Mouse (Mus musculus): ENCODE measurements around the gene Dnajc5g. TPM values are rescaled to one million over a fixed set of nuclear protein-coding genes. Genes with fewer than 3 reads are reported as not detected.

Dnajc5g gene
- not detected in 2 replicates for polyA plus RNA-seq (2012; rRNA removed)

GRCm38 (mm10) chr5:31105814-31106335, at the start of gene Dnajc5g:
Gene Dnajc5g (plus strand): TSS chr5:31106285.
- no peak for DNase-seq (ENCODE audit: low spot score)

- no peak for DNase-seq (ENCODE audit: low spot score)
Observed at GRCm38 (mm10) chr5:31069810-31070209, 36.3 kb upstream of the Dnajc5g start.

GRCm38 (mm10) chr5:31071059-31071458, 35.0 kb upstream of the Dnajc5g start:
- DNase-seq (ENCODE audit: low spot score) = no peak

- DNase-seq (ENCODE audit: low spot score) = no peak
Observed at GRCm38 (mm10) chr5:31071821-31072220, 34.3 kb upstream of the Dnajc5g start.

- no peak for DNase-seq (ENCODE audit: low spot score)
Observed at GRCm38 (mm10) chr5:31073176-31073575, 32.9 kb upstream of the Dnajc5g start.

GRCm38 (mm10) chr5:31076346-31076745, 29.7 kb upstream of the Dnajc5g start:
- DNase-seq (ENCODE audit: low spot score) = no peak

GRCm38 (mm10) chr5:31080059-31080794, 25.9 kb upstream of the Dnajc5g start:
- no peak for DNase-seq (ENCODE audit: low spot score)

- DNase-seq (ENCODE audit: low spot score) = no peak
Observed at GRCm38 (mm10) chr5:31080795-31081164, 25.3 kb upstream of the Dnajc5g start.

- DNase-seq (ENCODE audit: low spot score) = no peak
Observed at GRCm38 (mm10) chr5:31081386-31081785, 24.7 kb upstream of the Dnajc5g start.

GRCm38 (mm10) chr5:31082355-31082754, 23.7 kb upstream of the Dnajc5g start:
- no peak for DNase-seq (ENCODE audit: low spot score)

- DNase-seq (ENCODE audit: low spot score) = no peak
Observed at GRCm38 (mm10) chr5:31082935-31083625, 23.0 kb upstream of the Dnajc5g start.

GRCm38 (mm10) chr5:31083949-31084348, 22.1 kb upstream of the Dnajc5g start:
- DNase-seq (ENCODE audit: low spot score) = no peak

- DNase-seq (ENCODE audit: low spot score) = no peak
Observed at GRCm38 (mm10) chr5:31086606-31087005, 19.5 kb upstream of the Dnajc5g start.

- no peak for DNase-seq (ENCODE audit: low spot score)
Observed at GRCm38 (mm10) chr5:31087131-31087530, 19.0 kb upstream of the Dnajc5g start.

- DNase-seq (ENCODE audit: low spot score) = no peak
Observed at GRCm38 (mm10) chr5:31092231-31092975, 13.7 kb upstream of the Dnajc5g start.

GRCm38 (mm10) chr5:31093151-31094041, 12.7 kb upstream of the Dnajc5g start:
- DNase-seq (ENCODE audit: low spot score) = no peak

- DNase-seq (ENCODE audit: low spot score) = no peak
Observed at GRCm38 (mm10) chr5:31094100-31094798, 11.8 kb upstream of the Dnajc5g start.

GRCm38 (mm10) chr5:31094799-31095691, 11.0 kb upstream of the Dnajc5g start:
- DNase-seq (ENCODE audit: low spot score) = no peak

- no peak for DNase-seq (ENCODE audit: low spot score)
Observed at GRCm38 (mm10) chr5:31095711-31096480, 10.2 kb upstream of the Dnajc5g start.

Data from urinary bladder, adult 2 months (tissue).